Mouse (Mus musculus) liver, postnatal 0 days (tissue): Measurements from ENCODE around the gene Hoxb3.

Experiments
- CTCF ChIP-seq: sonication (generic); IDR thresholded peaks from 2 replicates; pipeline ENCODE4 v1.5.1; 2016; ENCODE audit warnings: antibody characterized with exemption, low read depth
- EP300 ChIP-seq: IDR thresholded peaks from 2 replicates; pipeline ENCODE4 v1.6.1; 2016; ENCODE audit warnings: antibody characterized with exemption, low read depth, mild to moderate bottlenecking

GRCm38 (mm10) chr11:96324965-96325364 is 1.8 kb downstream of the Hoxb3 start:
- no peak for TF ChIP-seq CTCF
- TF ChIP-seq EP300: no peak
